Mouse (Mus musculus) T-helper 2 cell (primary cell): Measurements from ENCODE around the gene Gm21936.
"Not testable (repeated sequence)": the region's sequence is repeated elsewhere in the genome, so short reads cannot be mapped to it uniquely, and the experiment has no call there.

Source experiments
- in situ Hi-C: fragments of 300-600 bp; cut with MboI, MseI; formaldehyde crosslinking; loops from one replicate; pipeline ENCODE4 v1.15.1; 2025; ENCODE audit warnings: high pct_unique_total_duplicates

Gene Gm21936

DNA sequence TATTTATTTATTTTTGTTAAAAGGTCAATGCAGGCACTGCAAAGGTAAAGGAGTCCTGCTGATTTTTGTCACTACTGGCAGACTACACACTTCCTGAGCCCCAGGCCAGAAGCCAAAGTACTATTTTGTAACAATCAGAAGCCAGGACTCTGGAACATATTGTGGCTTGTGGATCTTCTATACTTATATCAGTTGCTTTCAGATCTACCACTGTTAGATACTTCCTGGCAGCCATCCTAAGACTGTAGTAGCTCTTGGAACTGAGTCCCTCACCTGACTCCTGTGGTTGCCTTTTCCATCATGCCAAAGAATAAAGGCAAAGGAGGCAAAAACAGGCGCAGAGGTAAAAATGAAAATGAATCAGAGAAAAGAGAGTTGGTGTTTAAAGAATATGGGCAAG lies at the start of gene Gm21936:
TSS of gene Gm21936 (plus strand) at position 301 of the 400 bp plus-strand sequence.
- in situ Hi-C loops, result loop anchor here (10.0 kb wide), 1 partner anchor 150 kb away; the partner anchor contains the start of gene Gm16381

DNA sequence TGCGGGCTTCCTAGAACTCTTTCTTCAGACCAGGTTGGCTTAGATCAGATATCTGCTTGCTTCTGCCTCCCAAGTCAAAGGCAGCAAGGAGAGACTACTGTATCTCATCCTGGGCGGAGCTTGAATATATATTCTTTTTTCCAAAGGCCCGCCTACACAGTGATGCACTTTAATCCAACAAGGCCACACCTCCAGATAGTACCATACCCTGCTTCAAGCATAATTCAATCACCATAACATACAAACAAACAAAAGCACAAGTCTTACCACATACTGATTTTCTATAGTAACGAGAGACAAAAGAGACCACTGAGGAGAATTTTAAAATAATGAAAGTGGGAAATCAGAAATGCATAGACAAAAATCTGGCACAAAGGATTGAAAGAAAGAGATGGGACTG lies 19.7 kb upstream of the Gm21936 start, which contains the start of gene Gm21319:
TSS of gene Gm21319 (minus strand) at position 101 of the 400 bp plus-strand sequence.
- in situ Hi-C loops, result not testable (repeated sequence)

DNA sequence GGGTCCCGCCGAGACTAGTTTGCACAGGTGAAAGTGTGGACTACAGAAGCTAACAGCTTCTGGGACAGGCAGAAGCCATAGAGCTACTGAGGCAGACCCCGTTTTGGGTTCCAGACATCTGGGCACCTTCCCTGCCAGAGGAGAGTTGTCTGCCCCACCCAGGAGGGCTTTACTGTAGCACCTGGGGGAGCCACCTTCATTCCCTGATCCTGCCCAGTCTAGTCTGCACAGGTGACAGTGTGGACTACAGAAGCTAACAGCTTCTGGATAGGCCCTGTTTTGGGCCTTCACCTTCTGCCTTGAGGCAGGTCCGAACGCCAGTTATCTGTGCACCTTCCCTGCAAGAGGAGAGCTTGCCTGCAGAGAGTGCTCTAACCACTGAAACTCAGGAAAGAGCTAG lies 2.7 kb downstream of the Gm21936 start:
- in situ Hi-C loops, result loop anchor here (10.0 kb wide), 1 partner anchor 153 kb away; the partner anchor contains the start of gene Gm16381

DNA sequence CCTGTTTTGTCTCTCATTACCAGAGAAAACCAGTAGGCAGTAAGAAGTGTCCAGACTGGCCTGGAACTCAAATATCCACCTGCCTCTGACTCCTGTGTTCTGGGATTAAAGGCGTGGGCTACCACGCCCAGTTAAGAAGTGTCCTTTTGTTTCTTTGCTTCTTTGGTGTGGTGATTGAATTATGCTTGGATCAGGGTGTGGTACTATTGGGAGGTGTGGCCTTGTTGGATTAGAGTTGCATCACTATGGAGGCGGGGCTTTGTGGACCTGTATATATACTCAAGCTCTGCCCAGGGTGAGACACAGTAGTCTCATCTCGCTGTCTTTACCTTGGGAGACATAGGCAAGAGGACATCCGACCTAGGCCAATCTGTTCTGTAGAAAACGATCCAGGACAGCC lies 21.0 kb downstream of the Gm21936 start, which contains the start of gene BB287469:
TSS of gene BB287469 (plus strand) at position 301 of the 400 bp plus-strand sequence.
- in situ Hi-C loops, result loop anchor here (10.0 kb wide), 1 partner anchor 201 kb away; the partner anchor contains the start of gene Gm4027

DNA sequence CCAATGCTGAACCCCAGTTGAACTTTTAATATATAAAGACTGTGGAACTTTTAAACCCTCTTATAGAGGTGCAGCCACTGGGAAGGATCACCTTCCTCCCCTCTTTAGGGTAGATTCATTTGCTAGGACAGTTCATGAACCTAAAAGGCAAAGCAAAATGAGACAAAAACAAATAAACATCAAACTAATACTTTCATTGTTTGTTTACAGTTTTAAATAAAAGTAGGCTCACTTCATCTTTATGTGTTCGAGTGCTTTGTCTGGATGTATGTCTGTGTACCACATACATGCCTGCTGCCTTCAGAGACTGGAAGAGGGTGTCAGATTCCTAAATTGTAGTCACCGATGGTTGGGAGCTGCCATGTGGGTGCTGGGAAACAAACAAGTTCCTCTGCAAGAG lies 46.9 kb downstream of the Gm21936 start, which contains the start of gene Gm2001:
TSS of gene Gm2001 (minus strand) at position 101 of the 400 bp plus-strand sequence.
- in situ Hi-C loops, result not testable (repeated sequence)
